Mouse (Mus musculus) CD8-positive naive resting alpha-beta T cell, adult 2 months (primary cell): ENCODE measurements around the gene Gng13.
"Not testable (repeated sequence)": the region's sequence is repeated elsewhere in the genome, so short reads cannot be mapped to it uniquely, and the experiment has no call there.

Experiments used
- DNase-seq, 2 experiments: peaks; one replicate each; pipeline ENCODE4 v3.0.0; 2022; ENCODE audit warnings: low read depth in 2 of 2, low spot score in 2 of 2

Gene Gng13

DNA sequence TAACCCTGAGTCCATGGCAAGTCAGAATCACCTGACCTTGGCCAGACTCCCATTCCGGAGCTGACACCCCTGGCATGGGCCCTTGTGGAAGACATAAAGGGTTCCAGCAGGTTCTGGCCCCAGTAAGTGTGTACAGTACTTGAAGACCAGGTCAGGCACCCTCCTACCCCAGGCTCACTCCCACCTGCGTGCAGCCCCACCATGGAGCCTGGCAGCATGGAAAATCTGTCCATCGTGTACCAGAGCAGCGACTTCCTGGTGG, 11.0 kb downstream of the Gng13 start:
- DNase-seq = no peak

DNA sequence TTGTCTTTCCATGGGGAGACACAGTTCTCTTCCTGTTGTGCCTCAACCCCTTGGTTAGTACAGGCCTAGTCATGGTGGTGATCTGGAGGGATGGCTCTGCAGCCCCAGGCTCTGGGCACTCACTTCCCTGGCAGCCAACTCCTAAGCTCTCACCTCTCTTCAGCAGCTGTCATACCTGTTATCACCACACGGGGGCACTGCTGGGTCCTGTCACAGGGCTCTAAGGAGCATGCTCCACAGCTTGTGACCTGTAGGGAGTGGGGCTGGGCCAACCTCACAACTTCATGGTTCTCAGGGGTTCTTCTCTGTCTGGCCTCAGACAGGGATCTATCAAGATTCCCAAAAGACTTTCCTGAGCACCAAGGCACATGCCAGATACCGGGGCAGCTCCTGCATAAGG, 15.1 kb downstream of the Gng13 start:
- peak; percentile 67 to 76 for DNase-seq

DNA sequence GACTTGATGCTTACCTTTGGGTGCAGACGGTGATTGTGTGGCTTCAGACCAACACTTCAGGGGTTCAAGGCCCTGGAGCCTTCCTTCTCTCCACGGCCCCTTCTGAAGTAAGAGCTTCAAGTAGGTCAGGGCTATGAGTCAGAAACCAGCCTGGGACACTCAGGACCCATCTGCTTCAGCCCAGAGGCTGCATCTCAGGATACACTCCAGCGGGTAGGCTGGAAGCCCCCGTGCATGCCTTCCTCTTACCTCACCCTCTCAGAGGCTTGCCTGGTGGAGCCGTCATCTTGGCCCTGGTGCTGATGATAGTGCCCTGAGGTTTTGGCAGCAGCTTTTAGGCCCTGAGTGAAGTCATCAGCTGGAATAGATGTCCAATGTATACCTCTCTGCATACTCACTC, 18.3 kb downstream of the Gng13 start:
- DNase-seq = no peak

DNA sequence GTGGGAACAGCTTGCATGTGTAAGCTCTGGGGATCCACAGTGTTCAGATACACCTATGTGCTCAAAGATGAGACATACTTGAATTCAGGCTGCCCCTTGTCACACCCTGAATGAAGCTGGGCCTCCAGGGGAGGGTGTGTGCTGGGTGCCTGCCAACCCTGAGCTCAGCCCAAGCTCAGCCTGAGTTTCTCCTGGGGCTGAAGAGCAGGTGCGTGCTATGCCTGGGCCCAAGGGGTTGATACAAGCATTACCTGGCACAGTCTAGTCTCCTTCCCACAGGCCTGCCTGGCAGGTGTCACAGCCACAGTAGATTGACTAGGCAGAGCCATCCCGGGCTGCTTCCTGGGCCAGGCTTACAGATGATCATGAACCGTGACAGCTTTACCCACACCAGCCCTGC, 18.8 kb downstream of the Gng13 start, which contains the start of gene Mslnl:
TSS of gene Mslnl (plus strand) at position 298 of the 400 bp plus-strand sequence.
- no peak for DNase-seq

DNA sequence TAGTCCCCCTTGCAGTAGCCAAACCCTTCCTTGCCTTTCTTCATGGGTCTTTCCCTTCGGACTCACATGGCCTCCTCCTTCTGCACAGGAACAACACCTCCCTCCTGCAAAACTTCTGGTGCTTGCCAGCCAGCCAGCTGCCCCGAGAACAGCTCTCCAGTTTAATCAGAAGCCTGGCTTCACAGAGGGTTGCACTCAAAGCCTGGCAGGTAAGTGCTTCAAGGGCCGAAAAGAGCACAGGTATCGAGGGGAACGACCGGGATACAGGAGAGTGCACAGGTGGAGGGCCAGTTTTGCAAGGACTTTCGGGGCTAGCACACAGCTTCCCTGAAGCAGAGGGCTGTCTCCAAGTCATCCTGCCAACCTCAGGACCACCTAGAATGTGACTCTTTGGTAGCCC, 21.9 kb downstream of the Gng13 start:
- no peak for DNase-seq

DNA sequence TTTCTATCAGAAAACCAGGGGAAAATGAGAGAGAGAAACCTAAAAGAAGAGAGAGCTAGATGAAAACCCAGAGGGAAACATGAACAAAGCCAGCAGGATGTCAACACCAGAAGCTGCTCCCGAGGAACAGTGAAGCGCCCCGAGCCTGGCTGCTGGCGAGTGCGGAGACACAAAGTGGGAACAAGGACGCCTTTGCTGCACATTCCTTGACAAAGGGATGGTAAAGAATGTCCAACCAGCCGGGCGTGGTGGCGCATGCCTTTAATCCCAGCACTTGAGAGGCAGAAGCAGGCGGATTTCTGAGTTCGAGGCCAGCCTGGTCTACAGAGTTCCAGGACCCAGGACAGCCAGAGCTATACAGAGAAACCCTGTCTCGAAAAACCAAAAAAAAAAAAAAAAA, 24.5 kb downstream of the Gng13 start:
- not testable (repeated sequence) for DNase-seq

DNA sequence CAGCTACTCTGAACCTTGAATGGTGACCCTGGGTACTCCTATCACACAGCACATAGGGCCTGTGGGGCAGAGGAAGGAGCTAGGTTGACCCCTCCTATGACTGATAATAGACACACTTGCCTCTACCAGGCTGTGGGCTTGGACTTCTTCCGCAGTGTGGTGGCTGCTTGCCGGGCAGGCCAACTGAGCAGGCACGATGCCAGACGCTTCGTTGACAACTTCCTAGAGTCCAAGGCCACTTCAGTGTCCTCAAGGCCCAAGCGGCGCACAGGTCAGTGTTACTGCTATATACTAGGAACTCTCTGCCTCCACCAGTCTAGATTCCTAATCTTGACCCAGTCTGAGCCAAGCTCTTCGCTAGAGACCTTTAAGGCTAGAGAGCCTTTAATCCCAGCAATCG, 26.9 kb downstream of the Gng13 start:
- no peak for DNase-seq

DNA sequence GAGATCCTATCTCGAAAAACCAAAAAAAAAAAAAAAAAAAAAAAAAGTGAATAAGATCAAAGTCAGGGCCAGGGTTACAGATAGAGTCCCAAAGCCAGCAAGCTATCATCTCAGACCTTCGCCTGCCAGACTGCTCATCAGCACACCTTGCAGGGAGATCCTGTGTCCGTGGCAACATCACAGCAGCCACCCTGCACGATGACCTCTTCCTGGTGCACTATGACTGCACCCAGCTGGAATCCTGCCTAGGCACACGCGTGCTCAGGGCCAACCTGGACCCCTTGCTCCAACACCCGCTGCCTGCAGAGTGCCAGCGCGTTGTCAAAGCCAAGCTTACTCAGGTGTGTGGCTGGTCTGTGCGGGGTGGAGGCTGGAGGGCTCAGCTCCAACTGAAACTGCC, 27.3 kb downstream of the Gng13 start:
- no peak for DNase-seq

DNA sequence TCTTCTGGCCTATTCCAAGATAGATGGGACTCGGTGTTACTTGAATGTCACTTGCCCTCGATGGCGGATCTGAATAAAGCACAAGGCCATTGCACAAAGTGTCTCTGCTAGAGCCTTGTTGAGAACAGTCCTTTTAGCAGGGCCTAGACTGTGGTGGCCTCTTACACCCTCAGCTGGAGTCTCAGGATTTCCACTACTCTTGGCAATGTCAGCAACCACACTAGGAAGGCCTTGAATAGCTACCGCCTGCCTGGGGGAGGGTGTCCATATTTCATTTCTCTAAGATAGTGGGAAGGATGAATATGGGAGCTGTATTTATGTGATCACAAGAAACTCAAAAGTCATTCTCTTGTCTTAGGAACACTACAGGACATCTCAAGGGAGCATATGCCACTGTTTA, 31.3 kb downstream of the Gng13 start:
- DNase-seq = no peak

DNA sequence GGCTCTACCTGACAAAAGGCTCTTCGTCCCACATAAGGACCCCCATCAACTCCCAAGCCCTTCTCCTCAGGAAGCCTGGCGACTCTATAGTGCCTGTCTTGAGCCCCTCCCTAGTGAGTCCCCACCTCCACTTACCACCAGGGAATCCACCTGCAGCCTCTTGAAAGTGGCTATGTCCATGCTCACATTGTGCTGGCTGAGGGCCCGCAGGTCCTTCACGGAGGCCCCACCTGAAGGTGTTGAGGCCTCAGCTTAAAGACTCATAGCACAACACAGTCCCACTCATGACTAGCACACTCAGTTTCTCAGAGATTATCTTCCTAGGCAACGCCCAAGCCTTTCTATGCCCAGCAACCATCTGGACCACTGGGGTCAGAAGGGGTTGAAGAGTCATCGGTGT, 32.3 kb downstream of the Gng13 start:
- DNase-seq = no peak

DNA sequence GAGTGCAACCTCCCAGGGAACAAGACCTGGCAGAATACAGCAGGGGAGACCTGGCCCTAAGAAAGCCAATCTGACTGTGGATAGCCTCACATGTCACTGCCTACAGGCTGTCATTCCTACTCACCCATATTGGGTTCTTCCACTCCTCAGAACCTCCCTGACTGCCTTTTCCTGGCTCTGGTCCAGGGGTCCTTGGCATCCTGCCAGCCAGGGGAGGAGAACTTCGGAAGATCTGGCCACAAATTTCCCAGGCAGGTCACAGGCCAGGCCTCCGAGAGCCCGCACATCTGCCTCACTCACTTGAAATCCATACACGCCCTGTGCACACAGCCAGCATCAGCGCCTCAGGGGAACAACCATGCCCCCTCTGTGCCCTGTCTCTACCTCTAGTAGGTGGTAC, 34.5 kb downstream of the Gng13 start:
- no peak for DNase-seq

DNA sequence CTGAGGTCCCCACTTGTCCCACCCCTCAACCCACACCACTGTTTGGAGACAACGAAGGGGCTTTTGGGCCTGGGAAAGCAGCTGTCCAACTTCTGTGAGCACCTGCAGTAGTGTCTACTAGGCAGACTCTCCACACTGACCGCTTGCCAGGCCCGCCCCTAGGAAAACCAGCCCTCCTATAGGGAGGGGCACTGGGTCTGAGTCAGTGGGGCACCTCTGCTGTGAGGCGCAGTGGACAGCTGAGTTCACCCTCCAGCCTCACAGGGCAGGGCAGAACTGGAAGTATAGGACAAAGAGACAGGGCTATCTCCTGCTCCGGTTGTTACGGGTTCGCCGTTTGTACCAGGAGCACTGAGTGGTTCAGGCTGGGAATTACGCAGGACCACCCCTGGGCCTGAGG, 37.3 kb downstream of the Gng13 start, which contains the start of gene Msln:
TSS of gene Msln (minus strand) at position 138 of the 400 bp plus-strand sequence.
- no peak for DNase-seq

DNA sequence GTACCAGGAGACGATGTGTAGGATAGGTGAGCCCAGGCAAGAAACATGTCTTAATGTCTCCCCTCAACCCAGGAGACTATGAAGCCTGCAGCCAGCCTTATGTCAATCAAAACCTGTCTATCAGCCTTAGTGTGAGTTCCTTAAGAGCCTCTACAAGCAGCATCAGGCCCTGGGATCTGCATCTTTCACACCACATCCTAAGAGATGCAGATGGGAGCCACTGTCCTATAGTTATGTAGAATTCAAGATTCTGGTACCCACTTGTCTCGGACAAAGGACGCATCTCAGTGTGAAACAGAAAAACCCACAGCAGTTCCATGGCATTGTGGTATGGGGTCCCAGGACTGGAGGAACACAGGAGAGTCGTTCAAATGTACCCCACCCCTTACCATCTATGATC, 38.1 kb downstream of the Gng13 start:
- no peak for DNase-seq

DNA sequence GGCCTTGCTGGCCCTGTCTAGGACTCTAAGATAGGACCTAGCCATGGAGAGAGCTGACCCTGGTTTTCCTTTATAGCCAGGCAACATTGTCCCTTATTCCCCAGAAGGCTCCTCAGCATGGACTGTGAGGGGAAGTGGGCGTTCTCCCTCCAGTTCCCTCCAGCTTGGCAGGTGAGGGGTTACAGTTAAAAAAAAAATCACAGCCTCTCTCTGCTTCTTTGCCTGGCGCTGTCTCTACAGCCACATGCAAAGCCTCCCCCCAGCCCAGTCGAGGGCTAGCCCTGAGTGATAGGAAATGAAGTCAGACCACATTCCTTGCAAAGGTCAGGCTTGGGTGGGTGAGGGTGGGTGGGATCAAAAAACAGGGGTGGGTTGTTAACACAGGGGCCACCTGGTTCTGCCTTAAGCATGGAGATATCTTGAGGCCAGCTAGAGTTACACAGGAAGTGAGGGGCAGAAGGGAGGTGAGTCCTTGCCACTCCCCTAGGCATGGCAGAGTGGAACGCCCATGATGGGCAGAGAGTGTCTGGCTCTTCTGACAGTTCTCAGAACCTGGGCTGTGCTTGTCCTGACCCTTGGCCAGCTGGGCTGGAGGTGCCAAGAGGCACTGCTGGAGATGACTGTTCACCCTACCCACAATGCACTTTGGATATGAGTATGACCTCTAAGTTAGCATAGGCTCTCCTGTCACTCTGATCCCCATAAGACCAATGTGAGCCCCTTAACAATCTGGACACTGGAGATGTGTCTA, 38.8 kb downstream of the Gng13 start:
- DNase-seq = no peak

DNA sequence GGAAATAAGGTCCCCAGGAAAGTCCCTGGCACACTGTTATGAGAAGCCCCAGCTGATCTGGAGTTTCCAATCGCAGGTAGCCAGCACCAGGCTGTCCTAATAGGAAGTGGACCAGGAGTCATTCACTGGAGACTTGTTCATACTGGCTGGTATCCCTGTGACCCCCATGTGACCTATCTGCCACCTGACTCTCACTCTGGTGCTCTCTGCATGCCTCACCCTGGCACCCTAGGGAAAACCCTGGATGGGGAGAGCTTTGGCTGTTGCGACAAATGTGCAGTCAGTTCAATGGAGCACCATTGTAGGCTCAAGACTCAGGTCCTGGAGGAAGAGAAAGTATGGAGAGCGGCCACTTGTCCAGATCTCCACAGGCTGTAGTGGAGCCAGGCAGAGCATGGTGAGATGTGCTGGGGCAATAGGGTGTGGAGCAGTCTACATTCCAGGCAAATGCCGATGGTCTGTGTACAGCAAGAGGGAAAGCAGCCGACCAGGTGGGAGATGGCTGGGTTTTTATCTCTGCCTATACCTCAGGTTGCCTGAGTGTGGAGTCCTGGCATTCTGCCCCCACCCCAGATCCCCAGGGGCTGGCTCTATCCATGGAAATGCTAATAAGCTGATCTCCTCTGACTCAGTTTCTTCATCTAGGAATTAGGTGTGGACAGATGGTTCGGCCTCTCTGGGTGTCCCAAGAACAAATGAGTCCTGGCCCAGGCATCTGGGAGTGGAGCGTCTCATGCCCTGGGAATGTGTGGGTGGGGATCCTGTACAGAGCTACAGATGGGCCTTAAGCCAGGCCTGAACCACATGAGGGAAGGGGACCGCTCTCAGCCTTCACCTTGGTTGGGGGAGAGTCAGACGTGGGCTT, 39.6 kb downstream of the Gng13 start:
- no peak for DNase-seq

DNA sequence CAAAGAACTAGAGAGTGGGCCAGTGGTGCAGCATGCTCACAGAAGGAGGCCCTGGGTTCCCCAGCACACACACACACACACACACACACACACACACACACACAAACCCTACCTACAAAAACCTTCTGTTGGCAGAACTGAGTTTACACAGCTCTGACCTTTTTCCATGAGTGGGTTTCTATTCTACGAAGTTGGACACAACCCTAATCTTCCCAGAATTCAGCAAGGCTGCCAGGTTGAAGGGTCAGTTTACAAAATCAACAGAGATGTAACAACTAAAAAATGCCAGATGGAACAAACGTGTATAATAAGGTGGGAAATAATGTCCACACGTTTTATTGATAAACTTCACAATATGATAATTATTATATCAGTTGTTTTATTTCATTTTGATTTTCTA, 40.7 kb downstream of the Gng13 start:
- no peak for DNase-seq

DNA sequence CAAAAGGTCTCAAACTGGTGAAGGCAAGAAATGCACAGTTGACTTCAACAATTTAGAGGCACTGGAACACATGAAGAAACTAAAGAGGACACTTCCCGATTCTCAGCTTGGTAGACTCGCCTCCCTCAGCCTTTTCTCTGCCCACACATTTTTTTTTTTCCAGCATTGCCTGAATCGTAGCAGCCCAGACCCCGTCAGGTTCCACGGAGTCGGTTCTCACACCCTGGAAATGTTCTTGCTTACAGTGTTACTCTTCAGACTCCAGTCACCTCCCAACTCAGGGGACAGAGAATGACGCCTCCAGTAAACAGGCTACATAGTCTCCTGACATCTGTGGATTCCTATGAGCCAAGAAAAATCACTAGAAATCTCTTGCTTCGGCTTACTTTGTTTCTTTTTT, 43.2 kb downstream of the Gng13 start:
- DNase-seq = no peak

DNA sequence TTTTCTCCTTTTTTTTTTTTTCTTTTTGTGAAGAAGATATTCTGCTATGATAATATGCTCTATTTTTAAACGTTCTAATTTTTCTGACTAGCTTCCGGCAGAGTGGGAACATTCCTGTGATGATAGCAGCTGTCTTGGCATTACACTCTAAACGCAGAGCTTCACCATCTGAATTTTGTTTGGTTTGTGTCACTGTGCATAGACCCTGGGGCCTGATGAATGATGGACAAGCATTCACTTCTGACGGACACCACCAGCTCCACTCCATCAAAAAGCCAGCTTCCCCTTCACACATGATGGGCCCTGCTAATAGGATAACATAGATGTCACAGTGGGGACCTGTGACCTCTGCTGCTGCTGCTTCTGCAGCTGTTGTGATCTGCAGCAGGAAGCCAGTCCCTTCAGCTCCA, 44.6 kb downstream of the Gng13 start:
- no peak for DNase-seq

DNA sequence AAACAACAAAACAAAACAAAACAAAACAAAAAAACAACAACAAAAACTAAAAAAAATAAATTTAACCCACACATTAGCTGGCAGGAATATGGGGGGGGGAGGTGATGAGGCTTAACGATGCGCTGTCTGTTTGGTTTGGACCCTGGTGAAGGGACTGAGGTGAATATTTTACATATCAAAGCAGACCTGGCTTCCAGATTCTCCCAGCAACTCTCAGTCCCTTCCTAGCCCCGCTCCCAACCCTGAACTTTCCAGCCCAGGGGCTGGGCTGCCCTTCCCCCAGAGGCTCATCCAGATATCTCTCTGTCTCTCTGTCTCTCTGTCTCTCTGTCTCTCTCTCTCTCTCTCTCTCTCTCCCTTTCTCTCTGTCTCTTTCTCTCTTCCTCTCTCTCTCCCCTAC, 45.6 kb downstream of the Gng13 start:
- no peak for DNase-seq

DNA sequence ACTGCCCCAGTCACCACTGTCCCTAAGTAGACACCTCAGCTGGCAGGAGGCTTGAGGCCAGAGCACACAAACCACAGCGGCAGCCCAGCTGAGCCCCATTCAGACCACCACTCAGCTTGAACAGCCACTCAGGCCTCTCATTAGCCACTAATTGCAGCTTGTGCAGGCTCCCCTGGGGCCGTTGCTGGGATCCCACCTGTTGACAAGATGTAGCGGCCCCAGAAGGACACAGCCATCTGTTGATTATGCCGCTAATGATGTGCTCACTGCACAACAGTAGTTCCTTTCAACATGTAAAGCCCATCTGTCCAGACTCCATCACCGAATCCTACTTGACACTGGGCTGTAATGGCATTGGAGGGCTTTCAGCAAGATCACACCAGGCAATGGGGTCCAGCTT, 48.9 kb downstream of the Gng13 start:
- no peak for DNase-seq
